Mouse (Mus musculus): ENCODE results near the gene Neu3.
A peak's percentile ranks its signal among the peaks of the same experiment; 100 is the strongest.
"Not testable (repeated sequence)": the region's sequence is repeated elsewhere in the genome, so short reads cannot be mapped to it uniquely, and the experiment has no call there.

Gene Neu3

GRCm38 (mm10) chr7:99834314-99834853 is 6.2 kb upstream of the Neu3 start:
- DNase-seq (ENCODE audit: low spot score in 2 of 2), result no peak

- DNase-seq (ENCODE audit: low spot score in 2 of 2), result no peak
Measured at GRCm38 (mm10) chr7:99833846-99834222, 5.6 kb upstream of the Neu3 start.

- DNase-seq (ENCODE audit: low spot score in 2 of 2), result no peak
Measured at GRCm38 (mm10) chr7:99833115-99833845, 5.1 kb upstream of the Neu3 start.

- no peak for DNase-seq (ENCODE audit: low spot score in 2 of 2)
Measured at GRCm38 (mm10) chr7:99826096-99826495, 2.1 kb downstream of the Neu3 start.

GRCm38 (mm10) chr7:99825511-99825910 is 2.7 kb downstream of the Neu3 start:
- no peak for DNase-seq (ENCODE audit: low spot score in 2 of 2)

GRCm38 (mm10) chr7:99824649-99825483 is 3.4 kb downstream of the Neu3 start:
- DNase-seq (ENCODE audit: low spot score in 2 of 2), result no peak

- no peak for DNase-seq (ENCODE audit: low spot score in 2 of 2)
Measured at GRCm38 (mm10) chr7:99823045-99823663, 5.1 kb downstream of the Neu3 start.

GRCm38 (mm10) chr7:99822426-99822825 is 5.8 kb downstream of the Neu3 start:
- DNase-seq (ENCODE audit: low spot score in 2 of 2), result no peak

GRCm38 (mm10) chr7:99821953-99822352 is 6.3 kb downstream of the Neu3 start:
- no peak for DNase-seq (ENCODE audit: low spot score in 2 of 2)

- DNase-seq (ENCODE audit: low spot score in 2 of 2), result peak in 1 of 2 experiments; percentile 37
Measured at GRCm38 (mm10) chr7:99818181-99818725, 10.0 kb downstream of the Neu3 start.

GRCm38 (mm10) chr7:99813394-99813793 is 14.8 kb downstream of the Neu3 start:
- DNase-seq (ENCODE audit: low spot score in 2 of 2), result no peak

- no peak for DNase-seq (ENCODE audit: low spot score in 2 of 2)
Measured at GRCm38 (mm10) chr7:99811661-99812060, 16.6 kb downstream of the Neu3 start.

- DNase-seq (ENCODE audit: low spot score in 2 of 2), result no peak
Measured at GRCm38 (mm10) chr7:99810814-99811213, 17.4 kb downstream of the Neu3 start.

- not testable (repeated sequence) for DNase-seq (ENCODE audit: low spot score in 2 of 2)
Measured at GRCm38 (mm10) chr7:99807043-99807442, 21.2 kb downstream of the Neu3 start.

- no peak for DNase-seq (ENCODE audit: low spot score in 2 of 2)
Measured at GRCm38 (mm10) chr7:99805340-99805739, 22.9 kb downstream of the Neu3 start.

GRCm38 (mm10) chr7:99804033-99804432 is 24.2 kb downstream of the Neu3 start:
- DNase-seq (ENCODE audit: low spot score in 2 of 2), result not testable (repeated sequence)

GRCm38 (mm10) chr7:99803535-99803934 is 24.7 kb downstream of the Neu3 start:
- DNase-seq (ENCODE audit: low spot score in 2 of 2), result no peak

- DNase-seq (ENCODE audit: low spot score in 2 of 2), result no peak
Measured at GRCm38 (mm10) chr7:99799118-99799517, 29.1 kb downstream of the Neu3 start.

- DNase-seq (ENCODE audit: low spot score in 2 of 2), result peak; percentile 51 to 67
Measured at GRCm38 (mm10) chr7:99797911-99798647, 30.1 kb downstream of the Neu3 start.

GRCm38 (mm10) chr7:99797261-99797660 is 31.0 kb downstream of the Neu3 start:
- DNase-seq (ENCODE audit: low spot score in 2 of 2), result no peak

- DNase-seq (ENCODE audit: low spot score in 2 of 2), result no peak
Measured at GRCm38 (mm10) chr7:99796471-99796870, 31.7 kb downstream of the Neu3 start.
